ENCODE assay signal across 11 mouse cellular contexts in the genomic region with DNA sequence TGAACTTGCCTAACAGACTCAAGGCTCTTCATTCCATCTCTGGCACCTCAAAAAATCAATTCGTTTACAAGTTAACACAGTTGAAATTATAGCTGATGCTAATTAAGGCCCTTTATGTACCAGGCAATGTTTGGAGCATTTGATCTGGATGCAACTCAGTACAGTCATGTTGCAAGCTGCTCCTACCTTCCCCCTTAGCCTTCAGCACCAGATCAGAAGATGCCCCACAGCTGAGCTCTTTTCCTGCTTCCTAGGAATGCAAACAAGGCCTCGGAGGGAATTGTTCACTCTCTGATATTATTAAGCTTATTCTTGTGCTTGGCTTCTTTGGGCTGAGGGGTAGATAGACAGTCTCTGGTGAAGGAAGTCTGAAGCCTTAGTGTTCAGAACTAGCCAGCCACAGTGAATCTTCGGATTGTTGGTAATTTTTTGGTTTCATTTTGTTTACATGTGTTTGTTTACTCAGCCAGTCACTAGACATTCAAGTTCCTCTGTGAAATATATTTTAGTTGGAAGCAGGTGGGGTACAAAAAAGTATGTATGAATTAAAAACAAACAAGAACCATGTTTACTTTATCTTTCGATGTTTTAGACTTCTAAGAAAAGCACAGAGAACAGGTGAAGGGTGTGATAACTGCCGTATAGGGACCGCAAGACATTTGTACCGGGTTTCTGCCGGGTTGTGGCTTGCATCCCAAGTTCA.
DNase-seq lines count a peak whose midpoint lies in the region; ATAC-seq and TF ChIP-seq lines count a peak whose summit lies in the region.
"Had no signal": no experiment of that assay in that cellular context is flagged by ENCODE, and none has a peak within 500 bp of the region (broad histone marks: within the 10 kb centered on the region; RNA-seq: fewer than 3 reads in every experiment).

No protein-coding gene starts in this region.

- DNase-seq in left cerebral cortex, adult 2 months (ENCODE audit: extremely low spot score in 1 of 2, low spot score in 2 of 2): no peak
- no peak for DNase-seq in left cerebral cortex, adult 8-10 months (ENCODE audit: low spot score in 2 of 2)
- DNase-seq in c-Kit-negative CD71-positive TER-119-positive erythroid progenitor cells, embryonic 14.5 days (ENCODE audit: low read depth, low spot score): peak; percentile 13
- DNase-seq in urinary bladder, postnatal 14 days (ENCODE audit: low spot score): no peak
- DNase-seq in B cell, adult 2 months: no peak
- DNase-seq: adrenal gland, postnatal 10 days; cerebellum, adult 9-10 months; gastrocnemius, postnatal 25 days; lung, adult 2 months had no signal

- H3K9ac ChIP-seq in midbrain, embryonic 16.5 days (ENCODE audit: low read depth, low read length): no peak overlapping the region

- 83% methylated on average over 8 of the region's 8 CpGs for whole genome bisulfite sequencing in midbrain, embryonic 16.5 days

- H3K9me3 ChIP-seq in erythroblast, embryonic 14.5 days (ENCODE audit: control insufficient read depth, low read length): no peaks in the 10 kb centered on the region
- H3K9me3 ChIP-seq in midbrain, embryonic 16.5 days (replicated peaks; ENCODE audit: control insufficient read depth, low read length, poor library complexity, severe bottlenecking): no peaks in the 10 kb centered on the region

- peak overlapping the region; percentile 2; the same call in 1 of the 2 replicates for H3K27ac ChIP-seq in left cerebral cortex, adult 2 months
- H3K27ac ChIP-seq in midbrain, embryonic 16.5 days (ENCODE audit: low read length): 0 out of 2 replicates have a peak overlapping the region, but pooled peaks have one; percentile 3

- peaks cover 84% of the 10 kb centered on the region for H3K4me1 ChIP-seq in erythroblast, embryonic 14.5 days (ENCODE audit: control insufficient read depth)
- peaks cover 50% of the 10 kb centered on the region for H3K4me1 ChIP-seq in midbrain, embryonic 16.5 days (ENCODE audit: control insufficient read depth, insufficient read depth, low read length)

- no peak for TF ChIP-seq CTCF in left cerebral cortex, adult 2 months (IDR thresholded peaks at IDR 0.05)

- intact Hi-C loops in left cerebral cortex, adult 2 months (cut with DNase I): no loop called here

- no peak for ATAC-seq in midbrain, embryonic 16.5 days

- H3K27me3 ChIP-seq in erythroblast, embryonic 14.5 days (ENCODE audit: control insufficient read depth): no peaks in the 10 kb centered on the region
- H3K27me3 ChIP-seq in midbrain, embryonic 16.5 days (ENCODE audit: control insufficient read depth, insufficient read depth, low read depth, low read length): no peaks in the 10 kb centered on the region

- no peaks in the 10 kb centered on the region for H3K36me3 ChIP-seq in erythroblast, embryonic 14.5 days (ENCODE audit: control insufficient read depth)
- no peaks in the 10 kb centered on the region for H3K36me3 ChIP-seq in midbrain, embryonic 16.5 days (ENCODE audit: control insufficient read depth, insufficient read depth, low read length)

- no peak overlapping the region for H3K4me2 ChIP-seq in midbrain, embryonic 16.5 days (ENCODE audit: low read length)

- H3K4me3 ChIP-seq in left cerebral cortex, adult 2 months: no peak overlapping the region
- H3K4me3 ChIP-seq in erythroblast, embryonic 14.5 days (replicated peaks): peak overlapping the region; percentile 61
- H3K4me3 ChIP-seq in midbrain, embryonic 16.5 days (ENCODE audit: low read depth, low read length): no peak overlapping the region
